Mouse (Mus musculus) lung, postnatal 0 days (tissue): ENCODE results near the gene Insl6.

ENCODE experiments used
- CTCF ChIP-seq: IDR thresholded peaks from 2 replicates; pipeline ENCODE4 v1.5.1; 2016; ENCODE audit warnings: antibody characterized with exemption, mild to moderate bottlenecking
- EP300 ChIP-seq: IDR thresholded peaks from 2 replicates; pipeline ENCODE4 v1.6.1; 2016; ENCODE audit warnings: antibody characterized with exemption, mild to moderate bottlenecking, control low read depth

DNA sequence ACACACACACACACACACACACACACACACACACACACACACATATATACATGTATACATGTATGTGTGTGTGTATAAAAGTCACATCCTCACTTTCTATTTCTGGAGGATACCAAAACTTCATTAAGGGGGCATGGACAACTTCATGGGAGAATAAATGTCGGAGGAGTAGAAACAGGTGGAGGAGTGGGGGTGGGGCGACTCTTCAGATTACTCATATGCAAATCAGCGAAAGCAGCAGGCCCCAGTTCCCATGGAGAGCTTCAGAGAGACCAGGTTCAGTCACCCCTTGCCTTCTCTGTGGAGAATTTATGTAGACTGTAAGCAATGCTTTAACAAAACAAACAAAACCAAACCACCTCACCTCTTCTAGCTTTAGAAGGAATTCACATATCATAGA is 39.9 kb upstream of the Insl6 start:
- TF ChIP-seq EP300 (no peak), CTCF (no peak)
